ENCODE assay signal across 27 mouse cellular contexts in genomic region chr1:83224423-83224960, GRCm38 (mm10).
DNase-seq lines count a peak whose midpoint lies in the region; ATAC-seq and TF ChIP-seq lines count a peak whose summit lies in the region.
"Had no signal": no experiment of that assay in that cellular context is flagged by ENCODE, and none has a peak within 500 bp of the region (broad histone marks: within the 10 kb centered on the region; RNA-seq: fewer than 3 reads in every experiment).

No protein-coding gene starts in this region.

- no peak for DNase-seq in heart, postnatal 0 days (ENCODE audit: low spot score)
- DNase-seq in heart, postnatal 36 days: no peak
- peak; percentile 71 for DNase-seq in cerebellum, adult 11 months
- peak; percentile 95 for DNase-seq in cerebellum, adult 9-10 months
- DNase-seq in cerebellum, postnatal 36 days: peak; percentile 61 to 77
- no peak for DNase-seq in lung, postnatal 25 days (ENCODE audit: low spot score)
- DNase-seq in stomach, postnatal 0 days (ENCODE audit: low spot score): no peak
- DNase-seq: adrenal gland, adult 8-10 months; forebrain, postnatal 0 days; gastrocnemius, postnatal 10 days; kidney, adult 2 months; kidney, postnatal 4 days; liver, embryonic 13.5 days; lung, adult 18-20 months; right cerebral cortex, postnatal 25 days; thymus, postnatal 25 days had no signal

- H3K9ac ChIP-seq in heart, postnatal 0 days (replicated peaks; ENCODE audit: low read depth, low read length): no peak overlapping the region
- no peak overlapping the region for H3K9ac ChIP-seq in stomach, postnatal 0 days (ENCODE audit: low read length)
- H3K9ac ChIP-seq: forebrain, embryonic 12.5 days; forebrain, postnatal 0 days; hindbrain, embryonic 15.5 days; limb, embryonic 15.5 days; liver, embryonic 13.5 days; midbrain, embryonic 15.5 days; stomach, embryonic 15.5 days had no signal

- no peaks in the 10 kb centered on the region for H3K27me3 ChIP-seq in heart, postnatal 0 days (ENCODE audit: control insufficient read depth, insufficient read depth, low read length)
- no peaks in the 10 kb centered on the region for H3K27me3 ChIP-seq in stomach, postnatal 0 days (ENCODE audit: control insufficient read depth, insufficient read depth, low read length)
- H3K27me3 ChIP-seq: forebrain, embryonic 12.5 days; hindbrain, embryonic 15.5 days; limb, embryonic 15.5 days; liver, embryonic 13.5 days; midbrain, embryonic 15.5 days; stomach, embryonic 15.5 days had no signal

- intact Hi-C loops in heart, postnatal 36 days (cut with DNase I): loop anchor here (5.0 kb wide), 1 partner anchor 183 kb away; the partner anchor contains the start of gene Sphkap

- no peak overlapping the region for H3K4me3 ChIP-seq in heart, postnatal 0 days (ENCODE audit: low read depth, low read length)
- no peak overlapping the region for H3K4me3 ChIP-seq in stomach, postnatal 0 days (ENCODE audit: low read depth, low read length)
- H3K4me3 ChIP-seq: erythroblast, embryonic 14.5 days; forebrain, embryonic 12.5 days; hindbrain, embryonic 15.5 days; limb, embryonic 10.5 days; limb, embryonic 15.5 days; liver, embryonic 13.5 days; midbrain, embryonic 15.5 days; stomach, embryonic 15.5 days had no signal

- TF ChIP-seq EP300 in heart, postnatal 0 days (IDR thresholded peaks at IDR 0.05; ENCODE audit: low read depth): no peak
- TF ChIP-seq EP300 in stomach, postnatal 0 days (optimal IDR thresholded peaks at IDR 0.05): no peak

- no peak for TF ChIP-seq CTCF in heart, postnatal 0 days (IDR thresholded peaks at IDR 0.05; ENCODE audit: low read depth)
- no peak for TF ChIP-seq CTCF in stomach, postnatal 0 days (IDR thresholded peaks at IDR 0.05; ENCODE audit: low read depth)

- peak; percentile 68; the same call in 1 of the 2 replicates for ATAC-seq in heart, postnatal 0 days (ENCODE audit: insufficient read depth, low read depth)
- no peak for ATAC-seq in stomach, postnatal 0 days (ENCODE audit: low FRiP score, low TSS enrichment)
- ATAC-seq: forebrain, postnatal 0 days; lung, postnatal 0 days; midbrain, embryonic 15.5 days had no signal

- H3K27ac ChIP-seq in heart, postnatal 0 days (ENCODE audit: low read depth): no peak overlapping the region
- no peak overlapping the region for H3K27ac ChIP-seq in stomach, postnatal 0 days (replicated peaks)
- H3K27ac ChIP-seq: forebrain, embryonic 12.5 days; hindbrain, embryonic 15.5 days; kidney, postnatal 0 days; limb, embryonic 10.5 days; limb, embryonic 15.5 days; liver, embryonic 13.5 days; midbrain, embryonic 15.5 days; stomach, embryonic 15.5 days had no signal

- H3K4me2 ChIP-seq in heart, postnatal 0 days (ENCODE audit: low read depth, low read length): no peak overlapping the region
- H3K4me2 ChIP-seq in stomach, postnatal 0 days (replicated peaks; ENCODE audit: low read depth): no peak overlapping the region
- H3K4me2 ChIP-seq: forebrain, embryonic 12.5 days; heart, embryonic 11.5 days; hindbrain, embryonic 15.5 days; limb, embryonic 15.5 days; liver, embryonic 13.5 days; midbrain, embryonic 15.5 days; stomach, embryonic 15.5 days had no signal

- H3K4me1 ChIP-seq in heart, postnatal 0 days (ENCODE audit: control insufficient read depth, insufficient read depth): no peaks in the 10 kb centered on the region
- no peaks in the 10 kb centered on the region for H3K4me1 ChIP-seq in stomach, postnatal 0 days (replicated peaks; ENCODE audit: control insufficient read depth, insufficient read depth)
- H3K4me1 ChIP-seq: forebrain, embryonic 12.5 days; hindbrain, embryonic 15.5 days; limb, embryonic 10.5 days; limb, embryonic 15.5 days; liver, embryonic 13.5 days; midbrain, embryonic 15.5 days; stomach, embryonic 15.5 days had no signal

- H3K36me3 ChIP-seq in heart, postnatal 0 days (replicated peaks; ENCODE audit: control insufficient read depth, insufficient read depth, low read length): no peaks in the 10 kb centered on the region
- H3K36me3 ChIP-seq in stomach, postnatal 0 days (ENCODE audit: control insufficient read depth, insufficient read depth, low read length): no peaks in the 10 kb centered on the region
- H3K36me3 ChIP-seq: forebrain, embryonic 12.5 days; G1E; hindbrain, embryonic 15.5 days; limb, embryonic 10.5 days; limb, embryonic 15.5 days; liver, embryonic 13.5 days; midbrain, embryonic 15.5 days; stomach, embryonic 15.5 days had no signal

- no peaks in the 10 kb centered on the region for H3K9me3 ChIP-seq in heart, postnatal 0 days (replicated peaks; ENCODE audit: control insufficient read depth, low read length)
- H3K9me3 ChIP-seq in stomach, postnatal 0 days (ENCODE audit: control insufficient read depth, low read length): no peaks in the 10 kb centered on the region
- H3K9me3 ChIP-seq: forebrain, embryonic 12.5 days; G1E; hindbrain, embryonic 15.5 days; limb, embryonic 10.5 days; limb, embryonic 15.5 days; liver, embryonic 13.5 days; midbrain, embryonic 15.5 days; stomach, embryonic 15.5 days had no signal

Comparison
In these comparisons a context has a peak if more than half of its experiments do, and no peak if none do; other contexts are left out.
1. DNase-seq: peak in cerebellum, adult 11 months (single experiment), cerebellum, adult 9-10 months (single experiment) and cerebellum, postnatal 36 days (2 of 2); none in heart, postnatal 0 days (single experiment), heart, postnatal 36 days (0 of 2), lung, postnatal 25 days (single experiment) and stomach, postnatal 0 days (single experiment).